Mouse (Mus musculus): ENCODE measurements around the gene Ddc. TPM values are rescaled to one million over a fixed set of nuclear protein-coding genes. Genes with fewer than 3 reads are reported as not detected.

Ddc gene
- total RNA-seq, 2 experiments from 2014 or later = not detected

DNA sequence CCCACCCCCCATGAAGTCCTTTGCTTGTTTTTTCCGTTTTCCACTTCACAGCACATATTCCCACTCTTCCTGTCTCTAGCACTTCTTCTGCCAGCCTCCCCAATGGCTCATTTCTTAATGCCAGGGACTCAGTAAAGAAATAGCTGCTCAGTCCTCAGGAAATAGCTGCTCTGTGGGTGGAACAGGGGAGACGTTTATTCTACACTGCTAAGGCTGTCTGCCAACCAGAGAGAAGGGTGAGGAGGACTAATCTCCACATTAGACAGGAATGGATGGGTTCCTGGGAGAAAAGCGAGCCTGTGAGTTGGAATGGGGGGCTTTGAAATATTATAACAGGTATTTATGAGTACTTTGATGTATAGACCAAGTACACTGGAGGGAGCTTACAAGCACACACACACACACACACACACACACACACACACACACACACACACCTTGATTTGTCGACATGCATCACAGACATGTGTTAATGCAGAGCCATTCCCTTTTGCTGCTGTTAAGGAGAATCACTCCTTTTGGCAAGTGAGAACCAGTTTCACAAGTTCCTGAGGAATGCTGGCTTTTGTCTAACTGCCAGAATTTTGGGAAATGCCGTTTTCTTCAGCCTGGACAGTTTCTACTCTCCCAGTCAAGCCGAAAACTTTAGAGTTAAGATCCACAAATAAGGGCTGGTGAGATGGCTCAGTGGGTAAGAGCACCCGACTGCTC, 9.9 kb upstream of the Ddc start:
- no peak for ATAC-seq (replicated peaks; ENCODE audit: poor library complexity)

DNA sequence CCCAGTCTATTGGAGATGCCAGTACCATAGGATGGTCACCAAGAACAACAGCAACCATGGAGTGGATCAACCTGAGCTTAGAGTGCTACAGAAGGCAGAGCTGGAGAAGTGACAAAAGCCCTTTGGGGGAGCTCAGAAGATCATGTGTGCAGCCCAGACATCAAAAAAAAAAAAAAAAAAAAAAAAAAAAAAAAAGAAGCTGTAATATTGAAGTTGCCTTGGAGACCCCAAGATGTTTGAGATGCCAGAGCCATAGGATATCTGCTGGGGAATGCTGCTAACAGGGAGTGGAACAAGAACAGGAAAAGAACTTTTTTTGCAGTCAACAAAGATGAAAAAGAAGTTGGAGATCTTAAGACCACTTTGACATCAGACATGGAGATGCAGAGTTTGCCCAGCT, 7.6 kb upstream of the Ddc start:
- ATAC-seq (replicated peaks; ENCODE audit: poor library complexity) = no peak

DNA sequence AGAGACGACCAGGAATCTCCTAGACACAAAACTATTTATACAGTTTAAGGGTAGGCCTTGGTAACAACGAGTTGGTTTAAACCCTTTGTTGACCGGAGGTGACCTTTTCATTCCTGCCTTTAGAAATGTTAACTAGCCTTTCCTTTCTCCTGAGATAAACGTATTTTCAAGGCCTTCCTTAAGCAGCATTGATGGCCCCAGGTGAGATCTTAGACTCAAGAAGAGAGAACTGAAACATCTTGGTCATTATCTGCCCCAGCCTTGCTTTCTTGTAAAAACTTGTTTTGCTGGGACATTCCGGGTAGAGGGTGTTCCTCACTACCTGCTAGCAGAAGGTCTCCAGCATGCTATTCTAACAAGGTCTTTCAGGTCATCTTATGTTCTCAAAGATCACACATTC, 7.1 kb upstream of the Ddc start:
- no peak for ATAC-seq (replicated peaks; ENCODE audit: poor library complexity)

DNA sequence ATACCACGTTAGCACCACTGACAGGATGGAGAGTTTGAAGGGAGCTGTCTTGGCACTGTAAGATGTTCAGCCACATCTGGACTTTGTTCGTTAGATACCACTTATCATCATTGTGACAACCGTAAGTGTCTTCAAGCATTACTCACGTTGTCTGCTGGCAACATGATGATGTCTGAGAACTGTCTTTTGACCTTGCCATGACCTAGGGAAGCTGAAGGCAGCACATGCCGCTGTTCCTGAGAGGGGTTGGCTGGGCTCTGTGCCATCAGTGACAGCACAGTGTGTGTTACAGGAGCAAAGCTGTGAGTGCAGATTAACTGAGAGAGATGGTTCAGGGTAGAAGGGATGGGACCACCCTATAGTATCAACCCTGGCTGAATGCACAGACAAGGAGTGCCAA, 3.6 kb upstream of the Ddc start:
- peak; percentile 51 for ATAC-seq (replicated peaks; ENCODE audit: poor library complexity)

DNA sequence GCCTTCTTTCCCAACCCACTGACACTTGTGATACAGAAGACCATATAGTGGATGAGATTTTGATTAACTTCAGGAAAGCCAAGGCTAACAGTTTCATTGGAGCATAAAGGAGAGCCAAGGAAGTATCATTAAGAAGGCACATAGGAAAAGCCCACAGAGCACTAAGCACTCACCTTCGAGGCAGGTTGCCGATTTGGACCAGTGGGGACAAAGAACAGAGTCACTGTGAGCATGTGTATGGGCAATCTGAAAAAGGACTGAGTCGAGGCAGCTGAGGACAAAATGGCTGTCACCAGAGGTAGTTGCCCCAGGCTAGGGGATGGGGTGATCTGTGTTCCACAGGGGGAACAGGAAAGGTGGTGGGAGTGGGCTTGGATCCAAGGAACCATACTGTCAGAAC, 552 bp upstream of the Ddc start:
- no peak for ATAC-seq (replicated peaks; ENCODE audit: poor library complexity)

DNA sequence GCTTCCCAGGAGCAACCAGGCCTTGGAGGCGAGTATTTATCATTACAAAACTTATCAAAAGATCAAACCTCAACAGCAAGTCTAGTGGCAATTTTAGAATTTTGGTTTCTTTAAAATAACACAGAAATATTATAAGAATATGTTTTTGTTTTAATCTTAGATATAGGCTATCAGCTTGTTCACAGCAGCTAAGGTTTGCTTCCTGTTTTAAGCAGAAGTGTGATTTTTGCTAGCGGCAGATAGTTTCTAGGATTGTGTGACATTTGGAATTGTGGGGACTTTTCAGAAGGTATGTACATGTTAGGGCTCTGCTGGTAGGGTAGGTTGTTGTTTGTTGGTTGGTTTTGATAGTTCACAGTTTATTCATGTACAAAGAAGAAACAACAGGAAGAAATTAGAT, 2.5 kb downstream of the Ddc start:
- ATAC-seq (replicated peaks; ENCODE audit: poor library complexity) = no peak

DNA sequence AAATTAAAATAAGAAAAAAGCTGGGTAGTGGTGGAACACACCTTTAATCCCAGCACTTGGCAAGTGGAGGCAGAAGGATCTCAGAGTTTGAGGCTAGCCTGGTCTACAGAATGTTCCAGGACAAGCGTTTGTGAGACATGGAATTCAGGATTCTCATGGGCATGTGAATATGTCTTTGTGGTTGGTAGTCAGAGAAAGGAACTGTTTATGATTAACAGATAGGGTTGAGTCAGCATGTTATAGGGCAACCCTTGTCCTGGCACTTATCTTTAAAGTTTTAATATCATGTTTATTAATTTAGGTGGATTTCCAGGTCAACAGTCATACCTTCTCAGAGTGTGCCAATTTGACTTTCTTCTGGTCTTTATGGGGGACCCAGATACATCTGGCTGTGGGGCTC, 4.2 kb downstream of the Ddc start:
- no peak for ATAC-seq (replicated peaks; ENCODE audit: poor library complexity)

DNA sequence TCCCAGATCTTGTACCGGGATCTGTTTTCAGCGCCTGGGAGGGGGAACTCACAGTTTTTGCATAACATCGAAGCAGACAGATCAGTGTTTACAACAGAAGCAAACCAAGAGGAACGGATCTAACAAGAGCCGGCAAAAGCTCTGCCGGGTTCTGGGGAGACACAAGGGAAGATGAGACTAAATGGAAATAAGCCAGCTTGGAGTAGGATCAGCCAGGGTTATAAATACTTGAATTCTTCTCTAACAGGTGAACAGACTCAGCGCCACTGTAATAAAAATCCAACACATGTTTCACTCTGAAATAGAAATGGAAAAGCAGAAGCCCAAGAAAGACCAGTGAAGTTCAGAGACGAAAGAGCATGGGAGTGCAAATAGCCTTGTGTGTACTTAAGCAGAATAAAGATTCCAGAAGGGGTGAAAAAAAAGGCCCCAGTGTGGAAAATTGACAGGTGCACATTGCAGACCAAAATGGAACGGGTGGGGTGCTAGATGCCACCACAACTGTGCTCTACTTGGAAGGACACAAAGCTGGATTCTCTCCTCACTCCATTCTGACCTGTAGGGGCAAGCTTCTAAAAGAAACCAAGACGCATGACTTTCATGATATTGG, 4.8 kb downstream of the Ddc start:
- no peak for ATAC-seq (replicated peaks; ENCODE audit: poor library complexity)

DNA sequence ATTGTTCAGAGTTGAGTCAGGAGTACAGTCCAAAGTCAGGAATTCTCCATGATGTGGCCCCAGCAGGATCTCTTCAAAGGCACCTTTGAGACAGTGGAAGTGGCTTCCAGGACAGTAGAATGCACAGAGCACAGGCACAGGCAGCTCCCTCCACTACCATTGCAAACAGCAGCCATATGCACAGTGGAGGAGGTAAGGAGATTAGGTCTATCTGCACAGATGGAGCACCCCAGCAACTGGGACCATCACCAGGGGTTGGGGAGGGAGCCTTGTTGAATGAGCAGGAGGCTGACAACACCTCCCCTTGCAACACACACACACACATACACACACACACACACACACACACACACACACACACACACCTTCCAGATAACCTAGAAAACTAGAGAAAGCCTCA, 6.1 kb downstream of the Ddc start:
- ATAC-seq (replicated peaks; ENCODE audit: poor library complexity) = no peak

DNA sequence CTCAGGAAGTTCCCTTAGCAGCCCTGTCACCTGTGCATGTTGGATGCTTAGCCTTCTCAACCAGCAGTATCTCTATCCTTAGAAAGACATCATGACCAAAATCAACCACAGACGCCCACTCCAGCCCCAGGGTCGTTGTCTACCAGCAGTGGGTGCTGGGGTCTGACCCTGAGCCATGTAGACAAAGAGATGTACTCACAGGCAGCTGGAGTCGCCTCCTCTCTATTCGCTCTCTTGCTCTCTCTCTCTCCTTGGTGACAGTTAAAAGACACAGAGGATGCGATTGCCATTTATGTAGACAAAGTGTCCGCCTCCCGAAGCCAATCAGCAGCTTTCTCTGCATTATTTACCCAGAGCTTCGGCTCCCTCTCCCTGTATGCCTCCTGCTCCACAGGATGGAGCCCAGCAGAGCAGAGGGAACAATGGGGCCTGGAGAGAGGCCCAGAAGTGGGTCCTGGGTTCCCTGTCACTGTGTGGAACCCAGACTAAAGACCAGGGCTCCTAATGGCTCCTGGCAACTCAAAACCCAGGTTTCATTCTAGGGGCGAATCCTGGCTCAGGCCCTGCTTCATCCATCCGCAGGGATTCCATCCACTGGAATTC, 7.7 kb downstream of the Ddc start:
- no peak for ATAC-seq (replicated peaks; ENCODE audit: poor library complexity)

DNA sequence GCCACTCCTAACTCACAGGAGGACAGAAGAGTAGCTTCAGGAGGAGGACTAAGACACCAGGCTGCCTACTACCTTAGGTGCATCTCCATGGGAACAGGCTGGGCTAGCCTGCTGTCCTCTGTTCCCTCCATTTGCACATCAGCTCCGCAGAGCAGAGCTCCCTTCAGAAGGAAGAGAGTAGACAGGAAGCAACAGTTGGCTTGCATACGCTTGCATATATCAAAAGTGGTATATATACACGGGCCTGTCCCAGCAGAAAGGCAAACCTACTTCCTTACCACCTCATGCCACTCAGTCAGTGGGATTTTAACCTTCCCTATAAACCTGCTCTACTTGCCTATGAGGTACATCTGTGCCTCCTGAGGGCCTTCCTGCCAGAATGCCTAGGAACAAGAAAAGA, 9.2 kb downstream of the Ddc start:
- ATAC-seq (replicated peaks; ENCODE audit: poor library complexity) = no peak

DNA sequence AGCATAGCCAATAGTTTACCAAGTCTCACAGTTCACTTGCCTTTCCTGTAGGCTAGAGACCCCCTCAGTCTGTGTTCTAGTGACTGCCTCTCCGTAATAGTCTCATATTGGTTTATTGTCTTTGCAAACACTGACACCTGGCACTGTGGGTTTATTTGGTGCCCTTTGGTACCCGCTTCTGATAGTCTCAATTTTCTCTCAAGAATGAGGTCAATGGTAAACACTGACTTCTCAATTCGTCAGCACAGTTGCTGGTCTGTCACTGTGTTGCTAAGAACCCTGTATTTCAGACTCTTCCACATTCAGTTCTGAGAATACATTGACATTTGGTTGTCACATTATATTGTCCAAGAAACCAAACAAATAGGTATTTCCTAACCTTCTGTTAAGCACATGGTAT, 9.9 kb downstream of the Ddc start:
- ATAC-seq (replicated peaks; ENCODE audit: poor library complexity) = no peak

DNA sequence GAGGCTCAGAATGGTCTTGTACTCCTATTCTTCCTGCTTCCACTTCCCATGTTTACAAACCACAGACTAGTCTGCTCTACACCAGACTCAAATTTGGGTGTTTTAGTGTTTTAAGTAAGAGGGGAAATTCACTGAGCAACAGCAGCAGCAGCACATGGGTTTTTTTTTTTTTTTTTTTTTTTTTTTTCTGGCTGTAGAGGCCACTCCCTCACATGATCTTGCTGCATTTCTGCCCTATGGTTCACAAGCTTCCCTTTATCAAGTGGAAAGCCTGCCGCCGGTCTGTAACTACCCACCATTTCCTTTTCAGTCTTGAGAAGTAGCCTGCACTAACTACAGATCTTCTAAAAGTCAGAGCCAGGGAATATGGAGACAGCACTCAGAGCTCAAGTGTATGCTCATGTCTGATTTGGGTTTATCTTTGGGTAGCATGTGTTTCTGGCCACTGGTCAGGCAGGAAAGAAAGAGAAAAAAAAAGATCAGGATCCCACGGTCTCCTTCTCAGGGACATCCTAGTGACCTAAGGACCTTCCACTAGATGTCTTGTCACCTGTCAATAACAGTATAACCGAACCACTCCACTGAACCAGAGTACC, 11.4 kb downstream of the Ddc start:
- peak; percentile 74 for ATAC-seq (replicated peaks; ENCODE audit: poor library complexity)

DNA sequence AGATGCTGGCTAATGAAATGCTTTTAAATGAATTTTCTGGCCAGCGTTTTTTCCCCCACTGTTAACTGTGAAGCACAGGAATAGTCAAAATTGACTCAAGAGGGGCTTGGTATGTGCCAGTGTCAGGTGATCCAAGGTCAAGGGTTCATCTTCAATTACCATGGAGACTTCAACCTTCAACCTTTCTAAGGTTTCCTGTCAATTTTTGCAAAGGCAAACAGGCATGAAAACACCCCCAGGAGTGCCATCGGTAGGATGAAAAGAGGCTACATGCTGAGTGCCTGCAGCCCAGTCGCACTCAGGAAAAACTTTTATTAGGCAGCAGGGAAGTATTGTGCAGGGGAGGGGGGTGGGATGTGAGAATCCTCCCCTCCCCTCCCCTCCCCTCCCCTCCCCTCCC, 12.0 kb downstream of the Ddc start:
- ATAC-seq (replicated peaks; ENCODE audit: poor library complexity) = no peak

DNA sequence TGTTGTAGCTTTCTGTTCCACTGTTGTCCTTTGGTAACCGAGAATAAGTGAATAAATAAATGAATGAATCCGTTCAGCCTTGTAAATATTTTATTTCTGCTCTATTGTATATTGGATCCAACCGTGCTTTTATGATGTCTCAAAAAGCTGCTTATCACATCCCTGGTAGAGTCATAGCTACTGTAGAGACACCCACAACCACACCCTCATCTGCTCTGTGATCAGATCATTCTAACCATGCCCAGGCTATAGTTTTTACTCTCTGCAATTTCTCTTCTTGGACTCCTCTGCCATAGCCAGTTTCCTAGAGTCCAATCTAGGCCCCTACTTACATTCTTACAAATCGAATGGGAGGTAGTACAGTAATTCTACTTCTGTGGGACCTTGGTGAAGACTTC, 12.7 kb downstream of the Ddc start:
- peak; percentile 51 for ATAC-seq (replicated peaks; ENCODE audit: poor library complexity)

DNA sequence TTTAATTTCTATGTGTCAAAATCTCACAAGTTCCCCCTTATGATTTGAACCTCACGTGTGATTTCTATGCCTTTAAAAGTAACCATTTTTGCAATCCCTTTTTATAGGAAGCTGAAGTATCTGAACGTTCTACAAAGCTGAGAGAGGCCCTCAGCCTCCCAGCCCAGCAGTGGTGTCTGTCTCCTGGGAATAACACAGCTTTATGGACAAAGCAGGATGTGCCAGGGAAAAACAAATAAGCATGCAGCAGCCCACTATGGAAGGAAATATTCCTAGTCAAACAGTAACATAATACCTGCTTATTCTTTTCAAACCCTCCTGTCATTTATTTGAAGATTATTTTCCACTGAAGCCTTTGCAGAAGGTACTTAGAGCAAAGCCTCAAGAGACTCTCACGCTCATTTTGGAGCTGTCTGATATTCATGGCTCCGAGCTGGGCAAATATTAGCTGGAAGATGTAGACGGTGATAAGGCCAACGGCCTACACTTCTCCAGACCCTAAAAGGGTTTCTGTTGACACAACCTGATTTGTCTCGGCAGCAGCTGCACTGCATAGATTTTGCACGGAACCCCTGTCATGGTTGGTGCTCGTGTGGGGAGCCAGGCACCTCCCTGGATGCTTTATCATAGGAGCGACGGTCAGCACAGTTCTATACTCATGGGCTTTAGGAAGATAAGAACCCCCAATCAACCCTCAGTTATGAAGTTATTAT, 13.3 kb downstream of the Ddc start:
- peak; percentile 38 for ATAC-seq (replicated peaks; ENCODE audit: poor library complexity)

DNA sequence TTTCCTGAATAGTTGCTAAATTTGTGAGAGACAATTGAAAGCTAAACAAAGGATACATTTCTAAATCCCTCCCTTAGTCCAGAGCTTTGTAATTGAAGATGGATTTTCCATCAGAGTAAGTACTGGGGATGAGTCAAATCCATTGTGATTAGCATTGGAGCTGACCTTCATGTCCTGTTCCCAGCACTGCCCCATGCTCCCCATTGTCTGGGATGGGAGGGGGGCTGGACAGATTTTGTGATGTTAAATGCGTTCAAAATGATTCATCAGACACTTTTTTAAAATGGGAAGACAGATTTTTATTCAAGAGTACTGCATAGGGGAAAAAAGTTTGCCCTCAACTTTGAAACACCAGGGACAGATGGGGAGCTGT, 16.2 kb downstream of the Ddc start:
- ATAC-seq (replicated peaks; ENCODE audit: poor library complexity) = no peak

DNA sequence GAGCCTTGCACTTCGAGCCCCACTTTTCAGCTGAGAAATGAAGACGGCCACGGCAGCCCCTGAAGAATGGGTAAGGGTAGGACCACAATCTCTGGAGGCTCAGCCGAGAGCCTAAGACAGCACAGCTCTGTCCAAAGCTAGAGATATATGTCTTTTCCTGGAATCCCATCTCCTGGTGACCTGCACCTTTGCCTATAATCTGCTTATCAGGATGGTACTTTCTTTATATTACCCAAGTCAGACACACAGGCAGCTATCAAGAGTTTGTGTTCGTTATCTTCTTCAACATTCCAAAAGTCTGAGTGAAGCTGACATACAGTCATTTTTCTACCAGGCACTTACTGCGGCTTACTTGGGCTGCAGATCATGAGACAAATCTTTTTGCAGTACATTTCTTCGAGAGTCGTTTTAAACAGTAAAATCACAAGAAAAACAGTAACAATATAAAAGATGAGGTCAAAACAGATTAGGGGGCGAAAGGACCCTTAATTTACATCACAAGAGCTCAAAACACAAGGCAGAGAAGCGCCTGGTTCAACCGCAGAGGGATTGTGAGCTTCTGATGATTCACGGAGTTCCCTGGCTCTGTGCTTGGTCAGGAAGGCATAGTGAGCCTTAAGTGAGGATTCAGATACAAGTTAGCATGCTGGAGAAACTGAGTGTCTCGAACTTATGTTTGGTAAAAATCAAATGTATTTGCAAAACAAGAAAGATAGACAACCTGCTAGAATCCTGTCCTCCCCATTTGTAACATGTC, 16.7 kb downstream of the Ddc start:
- ATAC-seq (replicated peaks; ENCODE audit: poor library complexity) = no peak

DNA sequence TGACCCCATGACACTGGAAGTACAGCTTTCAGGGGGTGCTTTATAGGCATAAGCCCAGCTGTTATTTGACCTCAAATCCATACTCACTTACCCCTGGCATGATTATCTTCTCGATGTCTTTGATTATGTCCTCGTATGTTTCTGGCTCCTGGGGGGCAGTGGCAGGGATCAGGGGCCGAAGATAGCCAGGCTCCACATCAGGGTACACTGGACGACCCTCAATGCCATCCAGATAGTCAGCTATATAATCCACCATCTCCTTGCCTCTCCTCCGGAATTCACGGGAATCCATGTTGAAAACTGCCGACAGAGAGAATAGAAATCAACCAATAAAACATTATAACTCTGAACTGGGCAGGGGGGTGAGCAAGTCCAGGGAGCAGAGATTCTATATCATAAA, 17.6 kb downstream of the Ddc start:
- ATAC-seq (replicated peaks; ENCODE audit: poor library complexity) = no peak

DNA sequence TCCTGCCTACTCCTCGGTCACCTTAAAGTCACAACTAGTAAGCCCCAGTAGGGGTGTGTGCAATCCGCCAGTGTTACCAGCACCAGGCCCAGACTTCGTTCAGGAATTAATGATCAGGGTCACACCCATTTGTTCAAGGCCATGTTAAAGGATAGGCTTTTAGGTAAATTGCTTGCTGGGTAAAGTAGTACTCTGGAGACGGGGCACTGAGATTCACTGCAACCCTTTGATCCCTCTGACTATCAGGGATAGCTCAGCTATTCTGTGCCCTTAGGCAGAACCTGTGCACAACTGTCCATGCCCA, 18.3 kb downstream of the Ddc start:
- no peak for ATAC-seq (replicated peaks; ENCODE audit: poor library complexity)
